Mouse (Mus musculus) bone marrow, adult 2 months (tissue): ENCODE results near the gene Uba7.

Experiments used
- CTCF ChIP-seq: fragments of 200-500 bp; IDR thresholded peaks from 2 replicates; pipeline ENCODE4 v1.5.1; 2011; ENCODE audit warnings: low read length, control low read depth; ENCODE audit not compliant: control insufficient read depth, insufficient read depth
- POLR2A ChIP-seq: fragments of 200-500 bp; IDR thresholded peaks from 2 replicates; pipeline ENCODE4 v1.6.1; 2011; ENCODE audit warnings: low read depth, mild to moderate bottlenecking, control low read depth, low read length, borderline replicate concordance; ENCODE audit not compliant: control insufficient read depth

GRCm38 (mm10) chr9:108026584-108026983 is 51.3 kb downstream of the Uba7 start:
- TF ChIP-seq POLR2A = no peak
- no peak for TF ChIP-seq CTCF
